Mouse (Mus musculus): Measurements from ENCODE around the gene Dusp14. TPM values are rescaled to one million over a fixed set of nuclear protein-coding genes. Genes with fewer than 3 reads are reported as not detected.

Gene Dusp14
- polyA plus RNA-seq, 1 experiment, result 10.3 TPM

GRCm38 (mm10) chr11:84097251-84097998 is 28.4 kb upstream of the Dusp14 start:
- Histone ChIP-seq H3K27me3 (ENCODE audit: control insufficient read depth, insufficient read depth, low read length) (no peaks in the 10 kb centered on the region), H3K4me1 (ENCODE audit: control insufficient read depth, insufficient read depth, insufficient read length, low read length) (no peaks in the 10 kb centered on the region), H3K27ac (ENCODE audit: insufficient read depth, low read depth, low read length) (no peak overlapping the region), H3K4me3 (ENCODE audit: low read depth, low read length) (no peak overlapping the region), H3K36me3 (ENCODE audit: control insufficient read depth, insufficient read depth, low read length) (peaks cover 20% of the 10 kb centered on the region)
- TF ChIP-seq CTCF (IDR thresholded peaks at IDR 0.05; ENCODE audit: extremely low read depth, insufficient read length, insufficient replicate concordance, low read depth, low read length), result no peak
- TF ChIP-seq POLR2A (IDR thresholded peaks at IDR 0.05; ENCODE audit: low read depth, low read length), result no peak
- WGBS, result 69% methylated on average over 5 of the region's 5 CpGs

- no peak for TF ChIP-seq POLR2A (IDR thresholded peaks at IDR 0.05; ENCODE audit: low read depth, low read length)
- TF ChIP-seq CTCF (IDR thresholded peaks at IDR 0.05; ENCODE audit: extremely low read depth, insufficient read length, insufficient replicate concordance, low read depth, low read length), result no peak
- Histone ChIP-seq H3K36me3 (ENCODE audit: control insufficient read depth, insufficient read depth, low read length) (peaks cover 20% of the 10 kb centered on the region), H3K4me3 (ENCODE audit: low read depth, low read length) (no peak overlapping the region), H3K27me3 (ENCODE audit: control insufficient read depth, insufficient read depth, low read length) (no peaks in the 10 kb centered on the region), H3K4me1 (ENCODE audit: control insufficient read depth, insufficient read depth, insufficient read length, low read length) (no peaks in the 10 kb centered on the region), H3K27ac (ENCODE audit: insufficient read depth, low read depth, low read length) (no peak overlapping the region)
- WGBS, result 76% methylated on average over 4 of the region's 4 CpGs
Observed at GRCm38 (mm10) chr11:84095084-84095483, 26.0 kb upstream of the Dusp14 start.

- H3K27ac ChIP-seq (ENCODE audit: insufficient read depth, low read depth, low read length), result no peak overlapping the region
- no peaks in the 10 kb centered on the region for H3K4me1 ChIP-seq (ENCODE audit: control insufficient read depth, insufficient read depth, insufficient read length, low read length)
- TF ChIP-seq POLR2A (IDR thresholded peaks at IDR 0.05; ENCODE audit: low read depth, low read length) (no peak), CTCF (IDR thresholded peaks at IDR 0.05; ENCODE audit: extremely low read depth, insufficient read length, insufficient replicate concordance, low read depth, low read length) (no peak)
- H3K36me3 ChIP-seq (ENCODE audit: control insufficient read depth, insufficient read depth, low read length), result peaks cover 14% of the 10 kb centered on the region
- no peaks in the 10 kb centered on the region for H3K27me3 ChIP-seq (ENCODE audit: control insufficient read depth, insufficient read depth, low read length)
- no peak overlapping the region for H3K4me3 ChIP-seq (ENCODE audit: low read depth, low read length)
- 87% methylated on average over 8 of the region's 8 CpGs for WGBS
Observed at GRCm38 (mm10) chr11:84090572-84090971, 21.5 kb upstream of the Dusp14 start.

GRCm38 (mm10) chr11:84081901-84082300 is 12.8 kb upstream of the Dusp14 start:
- Histone ChIP-seq H3K4me1 (ENCODE audit: control insufficient read depth, insufficient read depth, insufficient read length, low read length) (no peaks in the 10 kb centered on the region), H3K36me3 (ENCODE audit: control insufficient read depth, insufficient read depth, low read length) (peaks cover 3% of the 10 kb centered on the region; the same call in 1 of the 2 replicates), H3K27me3 (ENCODE audit: control insufficient read depth, insufficient read depth, low read length) (no peaks in the 10 kb centered on the region), H3K27ac (ENCODE audit: insufficient read depth, low read depth, low read length) (no peak overlapping the region), H3K4me3 (ENCODE audit: low read depth, low read length) (no peak overlapping the region)
- no peak for TF ChIP-seq POLR2A (IDR thresholded peaks at IDR 0.05; ENCODE audit: low read depth, low read length)
- TF ChIP-seq CTCF (IDR thresholded peaks at IDR 0.05; ENCODE audit: extremely low read depth, insufficient read length, insufficient replicate concordance, low read depth, low read length), result no peak
- 96% methylated on average over 5 of the region's 5 CpGs for WGBS

- Histone ChIP-seq H3K4me1 (ENCODE audit: control insufficient read depth, insufficient read depth, insufficient read length, low read length) (no peaks in the 10 kb centered on the region), H3K36me3 (ENCODE audit: control insufficient read depth, insufficient read depth, low read length) (no peaks in the 10 kb centered on the region), H3K4me3 (ENCODE audit: low read depth, low read length) (no peak overlapping the region), H3K27ac (ENCODE audit: insufficient read depth, low read depth, low read length) (no peak overlapping the region), H3K27me3 (ENCODE audit: control insufficient read depth, insufficient read depth, low read length) (no peaks in the 10 kb centered on the region)
- no peak for TF ChIP-seq CTCF (IDR thresholded peaks at IDR 0.05; ENCODE audit: extremely low read depth, insufficient read length, insufficient replicate concordance, low read depth, low read length)
- no peak for TF ChIP-seq POLR2A (IDR thresholded peaks at IDR 0.05; ENCODE audit: low read depth, low read length)
- 82% methylated on average over 3 of the region's 3 CpGs for WGBS
Observed at GRCm38 (mm10) chr11:84080327-84080726, 11.3 kb upstream of the Dusp14 start.

GRCm38 (mm10) chr11:84079887-84080286 is 10.8 kb upstream of the Dusp14 start:
- 71% methylated on average over 4 of the region's 4 CpGs for WGBS

GRCm38 (mm10) chr11:84079361-84079760 is 10.3 kb upstream of the Dusp14 start:
- TF ChIP-seq POLR2A (IDR thresholded peaks at IDR 0.05; ENCODE audit: low read depth, low read length), result no peak
- TF ChIP-seq CTCF (IDR thresholded peaks at IDR 0.05; ENCODE audit: extremely low read depth, insufficient read length, insufficient replicate concordance, low read depth, low read length), result no peak
- WGBS, result 89% methylated on average over 11 of the region's 11 CpGs
- Histone ChIP-seq H3K4me3 (ENCODE audit: low read depth, low read length) (no peak overlapping the region), H3K27ac (ENCODE audit: insufficient read depth, low read depth, low read length) (no peak overlapping the region), H3K27me3 (ENCODE audit: control insufficient read depth, insufficient read depth, low read length) (no peaks in the 10 kb centered on the region), H3K4me1 (ENCODE audit: control insufficient read depth, insufficient read depth, insufficient read length, low read length) (no peaks in the 10 kb centered on the region), H3K36me3 (ENCODE audit: control insufficient read depth, insufficient read depth, low read length) (no peaks in the 10 kb centered on the region)

More at GRCm38 (mm10) chr11:84079887-84080286, 10.8 kb upstream of the Dusp14 start:
- no peak overlapping the region for H3K4me3 ChIP-seq (ENCODE audit: low read depth, low read length)
- H3K27me3 ChIP-seq (ENCODE audit: control insufficient read depth, insufficient read depth, low read length), result no peaks in the 10 kb centered on the region
- H3K36me3 ChIP-seq (ENCODE audit: control insufficient read depth, insufficient read depth, low read length), result no peaks in the 10 kb centered on the region
- no peak overlapping the region for H3K27ac ChIP-seq (ENCODE audit: insufficient read depth, low read depth, low read length)
- no peaks in the 10 kb centered on the region for H3K4me1 ChIP-seq (ENCODE audit: control insufficient read depth, insufficient read depth, insufficient read length, low read length)
- TF ChIP-seq CTCF (IDR thresholded peaks at IDR 0.05; ENCODE audit: extremely low read depth, insufficient read length, insufficient replicate concordance, low read depth, low read length) (no peak), POLR2A (IDR thresholded peaks at IDR 0.05; ENCODE audit: low read depth, low read length) (no peak)
